Mouse (Mus musculus): Measurements from ENCODE around the gene Itfg2. TPM values are rescaled to one million over a fixed set of nuclear protein-coding genes. Genes with fewer than 3 reads are reported as not detected.
"Not testable (repeated sequence)": the region's sequence is repeated elsewhere in the genome, so short reads cannot be mapped to it uniquely, and the experiment has no call there.

The Itfg2 gene
- polyA plus RNA-seq, 1 experiment from 2014 or later, result 38.4 TPM

DNA sequence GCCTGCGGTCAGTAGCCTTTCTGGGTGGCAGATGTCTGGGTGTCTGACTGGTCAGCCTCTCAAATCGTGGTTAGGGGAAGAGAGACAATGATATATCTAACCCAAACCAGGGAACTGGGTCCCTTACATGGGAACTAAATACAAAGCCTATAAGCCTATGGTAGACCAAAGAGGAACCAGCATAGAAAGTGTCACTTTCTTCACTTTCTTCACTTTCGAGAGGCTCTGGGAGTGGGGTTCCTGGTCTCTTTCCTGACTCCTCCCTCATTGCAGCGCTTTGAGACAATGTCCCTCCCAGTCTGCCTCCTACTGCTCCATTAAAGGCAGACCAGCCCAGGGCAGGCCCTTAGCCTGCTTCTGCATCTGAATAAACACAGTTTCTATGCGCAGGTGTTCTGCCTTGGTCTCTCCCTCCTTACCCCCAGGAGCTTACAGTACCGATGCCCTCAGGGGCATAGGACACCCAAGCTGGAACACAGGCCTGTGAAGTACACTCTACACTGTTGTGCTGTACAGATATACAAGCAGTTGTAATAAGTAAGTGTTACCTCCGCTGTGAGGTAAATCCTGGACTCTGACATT lies 16.1 kb downstream of the Itfg2 start:
- no peak overlapping the region for H3K9ac ChIP-seq
- no peak overlapping the region for H3K27ac ChIP-seq
- H3K4me2 ChIP-seq (replicated peaks), result no peak overlapping the region
- no peaks in the 10 kb centered on the region for H3K4me1 ChIP-seq
- peaks cover 54% of the 10 kb centered on the region for H3K36me3 ChIP-seq
- no peak for ATAC-seq (ENCODE audit: insufficient number of reproducible peaks, insufficient read depth, low FRiP score, low TSS enrichment)
- H3K27me3 ChIP-seq, result no peaks in the 10 kb centered on the region
- no peak overlapping the region for H3K4me3 ChIP-seq
- WGBS, result 86% methylated on average over 7 of the region's 7 CpGs
- no peaks in the 10 kb centered on the region for H3K9me3 ChIP-seq

DNA sequence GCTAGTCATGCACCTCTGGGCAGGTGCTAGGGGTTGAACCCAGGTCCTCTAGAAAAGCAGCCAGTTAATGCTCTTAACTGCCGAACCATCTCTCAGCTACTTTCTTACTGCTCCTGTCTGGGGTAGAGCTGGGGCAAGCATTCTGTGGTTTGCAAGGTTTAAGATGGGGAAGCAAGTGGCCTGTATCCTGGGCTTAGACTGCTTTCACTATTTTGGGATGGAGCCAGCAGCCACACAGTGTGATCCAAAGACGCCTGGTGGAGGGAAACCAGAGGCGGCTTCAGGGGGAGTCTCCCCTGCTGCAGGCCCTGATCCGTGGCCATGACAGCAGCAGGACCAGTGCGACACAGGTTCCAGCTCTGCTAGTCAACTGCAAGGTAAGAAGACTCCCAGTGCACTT lies 20.0 kb downstream of the Itfg2 start:
- peaks cover 24% of the 10 kb centered on the region for H3K36me3 ChIP-seq
- no peaks in the 10 kb centered on the region for H3K9me3 ChIP-seq
- no peak for ATAC-seq (ENCODE audit: insufficient number of reproducible peaks, insufficient read depth, low FRiP score, low TSS enrichment)
- no peak overlapping the region for H3K9ac ChIP-seq
- H3K27ac ChIP-seq, result no peak overlapping the region
- H3K4me1 ChIP-seq, result no peaks in the 10 kb centered on the region
- no peak overlapping the region for H3K4me3 ChIP-seq
- H3K4me2 ChIP-seq (replicated peaks), result no peak overlapping the region
- H3K27me3 ChIP-seq, result no peaks in the 10 kb centered on the region
- 56% methylated on average over 5 of the region's 5 CpGs for WGBS

DNA sequence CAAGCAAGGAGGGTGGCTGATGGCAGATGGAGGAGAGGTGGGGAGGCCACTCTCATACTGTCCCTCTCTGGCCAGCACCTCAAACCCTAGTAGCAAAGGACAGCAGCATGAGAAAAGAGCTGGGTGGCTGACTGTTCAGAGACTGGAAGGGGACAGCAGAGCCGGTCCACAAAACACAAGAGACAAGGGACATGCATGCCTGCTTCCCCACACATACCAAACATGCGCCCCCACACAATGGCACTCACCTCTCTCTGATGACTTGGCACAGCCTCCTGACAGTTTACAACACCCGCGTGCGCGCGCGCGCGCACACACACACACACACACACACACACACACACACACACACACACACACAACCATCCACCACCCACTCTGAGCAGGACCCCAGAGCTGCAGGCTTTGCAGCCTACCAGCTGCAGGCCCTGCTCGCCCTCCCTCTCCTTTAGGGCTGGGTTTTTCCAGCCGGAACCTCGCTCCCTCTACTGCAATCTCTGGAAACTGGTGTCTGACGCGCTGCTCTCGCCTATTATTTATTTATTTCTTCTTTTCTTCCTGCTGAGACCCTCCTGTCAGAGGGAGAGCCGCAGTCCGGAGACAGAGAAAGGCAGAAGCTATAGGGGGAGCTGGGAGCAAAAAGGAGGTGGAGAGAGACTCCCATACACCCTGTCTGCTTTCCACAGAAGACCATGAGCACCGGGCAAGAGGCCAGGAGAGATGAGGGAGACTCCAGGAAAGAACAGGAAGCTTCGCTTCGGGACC lies 25.1 kb downstream of the Itfg2 start:
- H3K27me3 ChIP-seq, result no peaks in the 10 kb centered on the region
- no peak overlapping the region for H3K4me3 ChIP-seq
- WGBS, result 34% methylated on average over 16 of the region's 21 CpGs
- peak overlapping the region; percentile 16; the same call in 1 of the 2 replicates for H3K9ac ChIP-seq
- ATAC-seq (ENCODE audit: insufficient number of reproducible peaks, insufficient read depth, low FRiP score, low TSS enrichment), result peak; percentile 80
- H3K36me3 ChIP-seq, result no peaks in the 10 kb centered on the region
- no peaks in the 10 kb centered on the region for H3K9me3 ChIP-seq
- 0 out of 2 replicates have a peak, but pooled peaks cover 4% of the 10 kb centered on the region for H3K4me1 ChIP-seq
- H3K27ac ChIP-seq, result peak overlapping the region; percentile 23; the same call in 1 of the 2 replicates
- H3K4me2 ChIP-seq (replicated peaks), result peak overlapping the region; percentile 33

GRCm38 (mm10) chr6:128398996-128399395 lies 25.7 kb downstream of the Itfg2 start, which contains the start of gene Nrip2:
Nrip2 (plus strand) TSS chr6:128399296.
- Histone ChIP-seq H3K4me3 (no peak within 1 kb of the TSS), H3K9me3 (no peaks in the 10 kb centered on the region), H3K9ac (peak within 1 kb of the TSS; percentile 16; the same call in 1 of the 2 replicates), H3K4me2 (replicated peaks) (peak within 1 kb of the TSS; percentile 33), H3K27ac (peak within 1 kb of the TSS; percentile 23; the same call in 1 of the 2 replicates), H3K36me3 (no peaks in the 10 kb centered on the region), H3K4me1 (0 out of 2 replicates have a peak, but pooled peaks cover 4% of the 10 kb centered on the region), H3K27me3 (no peaks in the 10 kb centered on the region)
- no peak for ATAC-seq (ENCODE audit: insufficient number of reproducible peaks, insufficient read depth, low FRiP score, low TSS enrichment)
- WGBS, result 70% methylated on average over 3 of the region's 3 CpGs

DNA sequence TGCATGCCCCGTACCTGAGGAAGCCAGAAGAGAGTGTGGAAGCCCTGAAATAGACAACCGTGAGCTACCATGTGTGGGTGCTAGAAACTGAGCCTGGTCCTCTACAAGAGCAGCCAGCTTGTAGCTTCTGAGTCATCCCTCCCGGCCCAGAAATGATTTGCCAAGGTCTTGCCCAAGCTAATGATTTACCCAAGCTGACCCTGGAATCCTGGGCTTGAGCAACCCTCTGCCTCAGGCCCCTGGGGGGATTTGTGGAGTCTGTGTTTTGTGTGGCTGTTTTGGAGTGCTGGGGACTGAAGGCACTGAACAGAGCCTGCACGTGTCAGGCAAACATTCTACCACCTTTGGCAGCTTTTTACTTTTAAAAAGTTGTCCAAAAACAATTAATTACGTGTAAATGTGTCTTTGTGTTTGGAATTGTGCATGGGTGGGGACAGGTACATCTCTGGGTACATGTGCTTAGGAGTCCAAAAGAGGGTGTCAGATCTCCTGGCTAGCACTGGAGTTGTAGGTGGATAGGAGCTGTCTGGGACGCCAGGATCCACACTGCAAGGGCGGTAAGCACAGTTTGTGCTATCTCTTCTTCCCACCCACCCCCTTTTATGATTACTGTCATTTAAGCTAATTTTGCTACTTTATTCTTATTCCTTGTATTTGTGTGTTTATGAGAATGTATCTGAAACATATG lies 27.0 kb downstream of the Itfg2 start:
- H3K27me3 ChIP-seq, result no peaks in the 10 kb centered on the region
- no peak overlapping the region for H3K9ac ChIP-seq
- H3K4me1 ChIP-seq, result 0 out of 2 replicates have a peak, but pooled peaks cover 4% of the 10 kb centered on the region
- no peak overlapping the region for H3K27ac ChIP-seq
- H3K36me3 ChIP-seq, result no peaks in the 10 kb centered on the region
- no peak overlapping the region for H3K4me3 ChIP-seq
- no peaks in the 10 kb centered on the region for H3K9me3 ChIP-seq
- H3K4me2 ChIP-seq (replicated peaks), result no peak overlapping the region
- ATAC-seq (ENCODE audit: insufficient number of reproducible peaks, insufficient read depth, low FRiP score, low TSS enrichment), result no peak
- whole genome bisulfite sequencing, result 74% methylated on average over 7 of the region's 7 CpGs

GRCm38 (mm10) chr6:128390683-128391082 lies 34.0 kb downstream of the Itfg2 start:
- 55% methylated on average over 1 of the region's 1 CpGs for WGBS
- Histone ChIP-seq H3K9ac (no peak overlapping the region), H3K27ac (no peak overlapping the region), H3K36me3 (no peaks in the 10 kb centered on the region), H3K4me3 (no peak overlapping the region), H3K27me3 (no peaks in the 10 kb centered on the region), H3K4me2 (replicated peaks) (no peak overlapping the region), H3K9me3 (no peaks in the 10 kb centered on the region), H3K4me1 (no peaks in the 10 kb centered on the region)
- ATAC-seq (ENCODE audit: insufficient number of reproducible peaks, insufficient read depth, low FRiP score, low TSS enrichment), result no peak

DNA sequence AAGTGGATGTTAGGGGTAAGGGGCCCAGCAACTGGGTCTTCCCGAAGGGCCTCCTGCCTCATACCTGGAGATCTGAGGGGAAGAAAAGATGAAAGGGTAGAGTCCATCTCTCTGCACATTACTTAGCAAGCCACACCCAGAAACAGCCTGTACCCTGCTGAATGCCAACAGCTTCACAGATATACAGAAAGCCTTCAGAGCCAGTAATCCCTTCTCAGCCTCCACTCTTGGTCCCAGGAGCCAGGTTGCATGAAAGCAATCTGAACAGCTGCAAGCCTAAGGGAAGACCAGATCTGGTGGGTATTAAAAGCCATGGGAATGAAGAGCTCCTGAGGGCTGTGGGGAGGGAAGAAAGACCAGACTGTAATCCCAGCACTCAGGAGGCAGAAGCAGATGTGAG lies 35.5 kb downstream of the Itfg2 start:
- no peak overlapping the region for H3K4me2 ChIP-seq (replicated peaks)
- H3K9ac ChIP-seq, result no peak overlapping the region
- no peak for ATAC-seq (ENCODE audit: insufficient number of reproducible peaks, insufficient read depth, low FRiP score, low TSS enrichment)
- no peak overlapping the region for H3K27ac ChIP-seq
- H3K27me3 ChIP-seq, result no peaks in the 10 kb centered on the region
- H3K9me3 ChIP-seq, result no peaks in the 10 kb centered on the region
- 74% methylated on average over 1 of the region's 1 CpGs for WGBS
- no peaks in the 10 kb centered on the region for H3K4me1 ChIP-seq
- no peak overlapping the region for H3K4me3 ChIP-seq
- no peaks in the 10 kb centered on the region for H3K36me3 ChIP-seq

DNA sequence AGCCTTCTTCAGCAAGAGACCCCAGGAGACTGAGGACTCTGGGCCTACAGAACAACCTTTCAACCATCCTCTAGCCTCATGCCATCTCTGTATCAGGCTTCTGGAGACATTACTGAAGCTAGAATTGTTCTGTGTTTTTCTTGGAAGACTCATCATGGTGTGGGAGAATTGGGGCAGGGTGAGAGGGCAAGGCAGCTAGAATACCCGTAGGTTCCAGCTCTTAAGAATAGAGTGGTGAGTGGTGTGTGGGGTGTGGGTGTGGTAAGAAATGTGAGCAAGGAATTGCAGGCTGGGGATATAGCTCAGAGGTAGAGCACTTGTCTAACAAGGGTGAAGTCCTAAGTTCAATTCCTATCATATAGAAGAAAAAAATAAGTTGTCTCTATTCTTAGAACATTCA lies 39.7 kb downstream of the Itfg2 start:
- Histone ChIP-seq H3K27ac (no peak overlapping the region), H3K36me3 (no peaks in the 10 kb centered on the region), H3K27me3 (no peaks in the 10 kb centered on the region), H3K4me3 (no peak overlapping the region), H3K9me3 (no peaks in the 10 kb centered on the region), H3K9ac (no peak overlapping the region), H3K4me1 (no peaks in the 10 kb centered on the region), H3K4me2 (replicated peaks) (no peak overlapping the region)
- ATAC-seq (ENCODE audit: insufficient number of reproducible peaks, insufficient read depth, low FRiP score, low TSS enrichment), result no peak
- WGBS, result 77% methylated on average over 1 of the region's 1 CpGs

- Histone ChIP-seq H3K27me3 (no peaks in the 10 kb centered on the region), H3K4me1 (no peaks in the 10 kb centered on the region), H3K36me3 (no peaks in the 10 kb centered on the region), H3K9me3 (no peaks in the 10 kb centered on the region), H3K4me3 (no peak overlapping the region), H3K4me2 (replicated peaks) (no peak overlapping the region), H3K9ac (no peak overlapping the region), H3K27ac (no peak overlapping the region)
- 60% methylated on average over 7 of the region's 7 CpGs for WGBS
- ATAC-seq (ENCODE audit: insufficient number of reproducible peaks, insufficient read depth, low FRiP score, low TSS enrichment), result no peak
Measured at GRCm38 (mm10) chr6:128383752-128384151, 41.0 kb downstream of the Itfg2 start.

- Histone ChIP-seq H3K27ac (no peak overlapping the region), H3K27me3 (no peaks in the 10 kb centered on the region), H3K4me3 (no peak overlapping the region), H3K9me3 (no peaks in the 10 kb centered on the region), H3K9ac (no peak overlapping the region), H3K36me3 (peaks cover 8% of the 10 kb centered on the region), H3K4me1 (no peaks in the 10 kb centered on the region), H3K4me2 (replicated peaks) (no peak overlapping the region)
- ATAC-seq (ENCODE audit: insufficient number of reproducible peaks, insufficient read depth, low FRiP score, low TSS enrichment), result no peak
- WGBS, result 79% methylated on average over 3 of the region's 3 CpGs
Measured at GRCm38 (mm10) chr6:128381254-128381653, 43.5 kb downstream of the Itfg2 start.

- H3K4me2 ChIP-seq (replicated peaks); ATAC-seq (ENCODE audit: insufficient number of reproducible peaks, insufficient read depth, low FRiP score, low TSS enrichment); H3K9ac ChIP-seq; H3K9me3 ChIP-seq; H3K27ac ChIP-seq; H3K4me3 ChIP-seq; H3K4me1 ChIP-seq; H3K27me3 ChIP-seq: not testable (repeated sequence)
- WGBS, result 69% methylated on average over 1 of the region's 1 CpGs
- peaks cover 11% of the 10 kb centered on the region for H3K36me3 ChIP-seq
Measured at GRCm38 (mm10) chr6:128380594-128381167, 44.0 kb downstream of the Itfg2 start.

Measured in embryonic facial prominence, embryonic 12.5 days (tissue).